Mouse (Mus musculus) spleen, adult 10 weeks (tissue): ENCODE data around the gene Olfr433. TPM values are rescaled to one million over a fixed set of nuclear protein-coding genes. Genes with fewer than 3 reads are reported as not detected.

Source experiments
- polyA plus RNA-seq: library from polyadenylated mRNA; stranded (reverse); fragments of 350-450 nt; fragmentation: Illumina TruSeq; extraction: RNeasy Lipid Tissue Mini Kit (QIAGEN cat#74804); gene quantifications from one replicate; pipeline ENCODE4 v1.2.3, GENCODE M21; 2015; ENCODE audit warnings: low replicate concordance; ENCODE audit not compliant: insufficient read depth

Olfr433 gene
- polyA plus RNA-seq = 1.1 TPM

DNA sequence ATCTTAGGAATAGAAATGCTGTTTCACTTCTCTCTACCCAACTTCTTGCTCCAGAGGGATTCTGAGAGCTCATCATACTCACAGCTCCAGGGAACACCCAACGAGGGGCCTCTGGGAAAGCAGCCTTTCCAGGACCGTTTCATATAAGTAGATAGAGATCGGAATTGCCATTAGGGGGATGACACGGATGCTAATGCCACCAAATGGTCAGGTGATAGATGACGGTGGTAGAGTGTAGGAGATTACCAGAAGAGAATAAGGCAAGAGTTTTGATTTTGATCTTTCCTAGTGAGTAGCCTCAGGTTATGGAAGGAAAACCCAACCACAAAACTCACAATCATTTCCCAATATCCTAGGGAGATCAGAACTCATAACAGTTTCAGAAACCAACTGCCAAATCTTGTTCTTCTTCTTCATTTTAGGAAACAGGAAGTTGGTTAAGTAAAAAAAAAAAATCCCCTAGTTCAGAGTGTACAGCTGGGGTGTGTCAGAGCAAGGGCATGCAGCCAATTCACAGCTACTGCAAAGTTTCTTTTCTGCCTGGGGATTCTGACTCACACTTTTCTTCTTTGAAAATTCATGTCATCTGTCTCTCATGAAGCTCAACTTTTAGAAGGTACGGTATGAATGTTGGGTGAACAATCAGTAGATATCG is at the start of gene Olfr433:
Olfr433 (plus strand) TSS at position 183 of the 655 bp plus-strand sequence.

DNA sequence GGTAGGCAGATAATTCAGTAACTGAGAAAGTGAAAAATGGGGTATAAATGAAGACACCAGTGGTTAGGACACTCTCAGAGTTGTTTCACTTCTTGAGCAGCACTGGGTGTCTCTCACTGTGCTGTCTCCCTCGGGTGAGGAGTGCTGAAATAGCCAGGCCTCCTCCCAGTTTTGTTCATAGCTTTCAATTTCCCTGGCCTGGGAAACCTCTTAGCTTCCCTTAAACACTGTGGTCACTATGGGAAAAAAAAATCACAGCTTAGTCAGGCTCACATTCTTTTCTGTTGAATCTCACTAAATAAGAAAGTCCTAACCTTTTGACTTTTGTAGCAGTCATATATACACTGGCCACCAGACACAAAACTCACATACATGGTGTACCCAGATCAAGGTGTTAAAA is 8.8 kb upstream of the Olfr433 start, which contains the start of gene Ifi205:
Ifi205 (minus strand) TSS at position 113 of the 400 bp plus-strand sequence.

DNA sequence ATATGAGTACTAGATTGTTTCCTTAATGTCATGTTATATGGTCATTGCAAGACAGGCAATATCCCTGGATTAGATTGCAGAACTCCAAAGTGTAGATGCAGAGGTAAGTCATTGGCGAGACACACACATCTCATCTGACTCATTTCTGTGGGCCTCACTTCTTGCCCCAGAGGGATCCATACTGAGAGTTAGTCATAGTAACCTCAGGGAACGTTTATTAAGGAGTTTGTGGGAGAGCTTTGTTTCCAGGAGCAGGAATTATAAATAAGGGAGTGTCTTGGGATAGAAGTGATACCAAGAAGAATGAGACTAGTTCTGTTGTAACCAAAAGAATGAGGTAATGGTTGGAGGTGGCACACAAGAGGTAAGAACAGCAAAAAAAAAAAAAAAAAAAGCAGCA is 8.4 kb downstream of the Olfr433 start, which contains the start of gene Olfr432:
Olfr432 (plus strand) TSS at position 313 of the 400 bp plus-strand sequence.

DNA sequence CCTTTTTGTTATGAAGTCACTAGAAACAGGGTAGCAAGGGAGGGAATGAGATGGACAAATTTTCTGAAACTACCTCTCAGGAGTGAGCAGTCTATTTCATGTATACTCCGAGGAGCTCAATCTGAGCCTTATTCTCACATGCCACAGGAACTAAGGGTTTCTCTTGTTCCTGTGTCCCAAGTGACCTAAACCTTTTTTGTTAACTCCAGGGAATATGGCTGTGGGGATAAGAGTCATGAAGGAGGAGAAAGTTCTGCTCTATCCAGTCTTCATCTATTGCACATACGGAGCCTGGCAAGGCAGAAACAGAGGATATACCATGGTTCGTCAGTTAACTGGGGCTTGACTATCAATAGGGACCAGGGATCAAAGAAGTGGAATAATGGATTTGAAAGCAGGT is 25.8 kb downstream of the Olfr433 start, which contains the start of gene Olfr430:
Olfr430 (plus strand) TSS at position 301 of the 400 bp plus-strand sequence.

DNA sequence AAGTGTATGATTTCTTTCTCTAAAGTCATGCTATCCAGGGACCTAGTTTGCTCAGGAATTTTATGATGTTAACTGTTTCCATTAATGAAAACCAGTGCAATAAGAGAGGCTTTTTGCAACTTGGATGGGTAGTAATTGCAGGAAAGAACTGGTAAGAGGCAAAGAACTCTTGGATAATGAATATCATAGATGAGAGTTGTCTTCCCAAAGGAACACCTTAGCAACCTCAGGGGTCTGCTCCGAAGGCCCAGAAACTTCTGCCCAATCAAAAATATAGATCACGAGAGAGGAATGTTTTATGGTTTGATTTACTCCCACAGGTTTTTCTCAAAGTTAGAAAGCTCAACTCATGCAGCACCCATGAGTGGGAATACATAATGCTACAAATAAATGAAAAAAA is 43.5 kb downstream of the Olfr433 start, which contains the start of gene Olfr429:
Olfr429 (plus strand) TSS at position 301 of the 400 bp plus-strand sequence.

Other genes with a start within 250 kb of the Olfr433 start
- 31.5 TPM for gene Ifi211, start 127.7 kb upstream of the Olfr433 start, polyA plus RNA-seq
- 843 TPM for gene Mndal, start 98.2 kb upstream of the Olfr433 start, polyA plus RNA-seq
- gene Ifi203, start 98.0 kb upstream of the Olfr433 start, polyA plus RNA-seq = 491 TPM
- gene Ifi202b, start 58.0 kb upstream of the Olfr433 start, polyA plus RNA-seq = not detected
- 77.1 TPM for gene Ifi205, start 8.9 kb upstream of the Olfr433 start, polyA plus RNA-seq
- gene Olfr432, start 8.5 kb downstream of the Olfr433 start, polyA plus RNA-seq = 0.10 TPM
- not detected for gene Olfr430, start 25.9 kb downstream of the Olfr433 start, polyA plus RNA-seq
- not detected for gene Olfr429, start 43.6 kb downstream of the Olfr433 start, polyA plus RNA-seq
- gene Olfr427, start 56.2 kb downstream of the Olfr433 start, polyA plus RNA-seq = not detected
- gene Olfr231, start 80.5 kb downstream of the Olfr433 start, polyA plus RNA-seq = not detected
- gene Olfr424, start 90.8 kb downstream of the Olfr433 start, polyA plus RNA-seq = not detected
- gene Olfr420, start 114.9 kb downstream of the Olfr433 start, polyA plus RNA-seq = not detected
- 12.5 TPM for gene Spta1, start 132.1 kb downstream of the Olfr433 start, polyA plus RNA-seq
- gene Olfr419, start 211.4 kb downstream of the Olfr433 start, polyA plus RNA-seq = not detected